Mouse (Mus musculus): ENCODE data around the gene Stap2. TPM values are rescaled to one million over a fixed set of nuclear protein-coding genes. Genes with fewer than 3 reads are reported as not detected.

Gene Stap2
- 16.6 and 17.9 TPM in 2 replicates for polyA plus RNA-seq (2015; fragmentation: Nextera tagmentation; extraction: Ambion mirVana)

DNA sequence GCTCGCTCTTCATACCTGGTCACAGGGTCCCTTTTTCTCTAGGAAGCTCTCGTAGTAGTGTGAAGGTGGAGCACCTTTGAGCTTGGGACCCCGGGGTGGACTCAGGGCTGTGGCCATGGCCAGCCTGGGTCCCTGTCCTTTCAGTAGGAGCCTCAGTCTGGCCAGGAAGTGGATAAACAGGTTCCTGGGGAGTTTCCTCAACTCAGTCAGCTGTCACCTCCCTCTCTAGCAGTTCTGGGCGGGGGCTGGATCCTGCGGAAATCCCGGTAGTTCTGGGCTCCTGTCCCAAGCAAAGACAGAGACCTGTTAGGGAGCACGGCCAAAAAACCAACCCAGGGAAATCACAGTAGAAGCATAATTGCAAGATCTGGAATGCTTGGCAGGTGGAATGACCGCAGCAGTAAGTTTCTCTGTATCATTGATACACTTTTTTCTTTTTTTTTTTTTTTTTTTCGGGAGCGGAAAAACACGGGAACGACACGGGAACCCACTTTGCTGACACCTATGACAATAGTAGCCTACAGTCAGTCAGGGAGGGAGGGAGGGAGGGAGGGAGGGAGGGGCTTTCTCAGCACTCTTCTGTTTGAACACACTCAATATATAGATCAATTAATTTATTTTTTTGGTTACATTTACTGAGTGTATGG is at the start of gene Stap2, which contains the start of gene Mpnd:
Stap2 (minus strand) TSS at position 170 of the 647 bp plus-strand sequence.
Mpnd (plus strand) TSS at position 297 of the 647 bp plus-strand sequence.
- Histone ChIP-seq H3K4me3 (ENCODE audit: low read length) (peak within 1 kb of the TSS; percentile 47), H3K36me3 (ENCODE audit: control insufficient read depth, insufficient read depth) (no peaks in the 10 kb centered on the region), H3K9me3 (replicated peaks; ENCODE audit: control insufficient read depth, low read length) (0 out of 2 replicates have a peak, but pooled peaks cover 3% of the 10 kb centered on the region), H3K4me2 (ENCODE audit: low read depth, low read length) (peak within 1 kb of the TSS; percentile 55), H3K27ac (ENCODE audit: low read length) (peak within 1 kb of the TSS; percentile 61), H3K9ac (ENCODE audit: low read length) (peak within 1 kb of the TSS; percentile 64), H3K27me3 (ENCODE audit: control insufficient read depth, insufficient read depth, low read length) (peaks cover 4% of the 10 kb centered on the region), H3K4me1 (ENCODE audit: control insufficient read depth, insufficient read depth, low read length) (peaks cover 14% of the 10 kb centered on the region)
- no peak for ATAC-seq (replicated peaks; ENCODE audit: extremely low read depth, insufficient read depth, low FRiP score)
- 23% methylated on average over 13 of the region's 13 CpGs for WGBS

GRCm38 (mm10) chr17:56054938-56055337 is 49.6 kb upstream of the Stap2 start:
- Histone ChIP-seq H3K27me3 (ENCODE audit: control insufficient read depth, insufficient read depth, low read length) (no peaks in the 10 kb centered on the region), H3K27ac (ENCODE audit: low read length) (no peak overlapping the region), H3K4me1 (ENCODE audit: control insufficient read depth, insufficient read depth, low read length) (no peaks in the 10 kb centered on the region), H3K9me3 (replicated peaks; ENCODE audit: control insufficient read depth, low read length) (no peaks in the 10 kb centered on the region), H3K9ac (ENCODE audit: low read length) (no peak overlapping the region), H3K36me3 (ENCODE audit: control insufficient read depth, insufficient read depth) (peaks cover 24% of the 10 kb centered on the region), H3K4me2 (ENCODE audit: low read depth, low read length) (no peak overlapping the region), H3K4me3 (ENCODE audit: low read length) (no peak overlapping the region)
- ATAC-seq (replicated peaks; ENCODE audit: extremely low read depth, insufficient read depth, low FRiP score): no peak

- ATAC-seq (replicated peaks; ENCODE audit: extremely low read depth, insufficient read depth, low FRiP score): no peak
- H3K36me3 ChIP-seq (ENCODE audit: control insufficient read depth, insufficient read depth): peaks cover 16% of the 10 kb centered on the region
Observed at GRCm38 (mm10) chr17:56051369-56051768, 46.0 kb upstream of the Stap2 start.

DNA sequence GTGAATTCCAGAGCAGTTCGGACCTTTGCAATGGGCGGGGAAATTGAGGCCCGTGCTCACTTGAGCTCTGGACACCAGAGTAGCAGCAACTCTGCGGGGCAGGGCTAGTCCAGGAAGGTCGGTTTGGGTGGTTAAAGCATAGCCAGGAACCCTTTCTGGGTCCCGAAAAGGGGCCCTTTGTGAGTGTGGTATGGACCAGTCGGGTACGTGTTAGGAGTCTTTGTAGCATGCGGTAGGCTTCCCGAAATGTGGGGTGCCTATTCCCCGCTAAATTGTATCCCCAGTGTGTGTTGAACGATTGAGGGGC is 35.4 kb upstream of the Stap2 start:
- peak overlapping the region; percentile 84 for H3K9ac ChIP-seq (ENCODE audit: low read length)
- 2% methylated on average over 12 of the region's 12 CpGs for WGBS
- no peaks in the 10 kb centered on the region for H3K27me3 ChIP-seq (ENCODE audit: control insufficient read depth, insufficient read depth, low read length)
- ATAC-seq (replicated peaks; ENCODE audit: extremely low read depth, insufficient read depth, low FRiP score): no peak
- H3K36me3 ChIP-seq (ENCODE audit: control insufficient read depth, insufficient read depth): no peaks in the 10 kb centered on the region
- no peak overlapping the region for H3K27ac ChIP-seq (ENCODE audit: low read length)
- H3K4me3 ChIP-seq (ENCODE audit: low read length): peak overlapping the region; percentile 77
- H3K4me1 ChIP-seq (ENCODE audit: control insufficient read depth, insufficient read depth, low read length): peaks cover 11% of the 10 kb centered on the region
- H3K9me3 ChIP-seq (replicated peaks; ENCODE audit: control insufficient read depth, low read length): no peaks in the 10 kb centered on the region
- H3K4me2 ChIP-seq (ENCODE audit: low read depth, low read length): peak overlapping the region; percentile 95

More at GRCm38 (mm10) chr17:56051369-56051768, 46.0 kb upstream of the Stap2 start:
- H3K9ac ChIP-seq (ENCODE audit: low read length): no peak overlapping the region
- H3K4me2 ChIP-seq (ENCODE audit: low read depth, low read length): no peak overlapping the region
- H3K9me3 ChIP-seq (replicated peaks; ENCODE audit: control insufficient read depth, low read length): no peaks in the 10 kb centered on the region
- H3K27me3 ChIP-seq (ENCODE audit: control insufficient read depth, insufficient read depth, low read length): no peaks in the 10 kb centered on the region
- H3K4me3 ChIP-seq (ENCODE audit: low read length): no peak overlapping the region
- WGBS: 82% methylated on average over 5 of the region's 5 CpGs
- no peak overlapping the region for H3K27ac ChIP-seq (ENCODE audit: low read length)
- H3K4me1 ChIP-seq (ENCODE audit: control insufficient read depth, insufficient read depth, low read length): no peaks in the 10 kb centered on the region

DNA sequence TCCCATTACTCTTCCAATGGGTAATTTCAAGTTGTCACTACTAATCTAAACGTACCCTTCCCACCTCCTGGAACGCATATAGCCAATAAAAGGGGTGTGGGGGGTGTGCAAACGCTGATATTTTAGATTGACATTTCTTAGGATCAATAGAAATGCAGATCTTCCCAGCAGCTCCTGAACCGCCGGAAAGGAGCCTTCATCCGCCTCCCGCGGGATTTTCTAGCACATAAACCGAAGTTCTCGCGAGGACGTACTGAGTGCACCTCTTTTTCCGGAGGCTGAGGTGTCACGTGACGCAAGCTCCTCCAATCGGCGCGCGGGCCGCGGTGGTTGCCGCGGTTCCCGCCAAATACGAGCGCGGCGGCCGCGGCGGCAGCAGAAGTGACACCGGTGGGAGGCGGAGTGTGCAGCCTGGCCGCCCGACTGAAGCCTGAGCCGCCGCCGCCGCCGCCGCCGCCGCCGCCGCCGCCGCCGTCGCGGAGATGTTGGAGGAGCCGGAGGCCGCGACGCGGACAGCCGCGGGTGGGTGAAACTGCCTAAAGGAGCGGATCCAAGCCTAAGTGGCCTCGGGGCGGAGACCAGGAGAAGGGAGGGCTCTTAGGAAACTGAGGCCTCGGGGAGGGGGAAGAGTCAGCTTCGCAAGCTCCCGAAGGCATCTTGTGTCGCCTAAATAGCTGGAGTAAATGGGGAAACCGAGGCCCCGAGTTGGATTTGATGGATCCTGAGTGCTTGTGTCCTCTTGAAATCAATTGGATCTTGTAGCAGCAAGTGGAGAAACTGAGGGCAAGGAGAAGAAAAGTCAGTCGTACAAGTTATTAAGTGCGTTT is 34.9 kb upstream of the Stap2 start, which contains the start of gene Chaf1a:
Chaf1a (plus strand) TSS at position 410 of the 827 bp plus-strand sequence.
- WGBS: under 1% methylated on average over 63 of the region's 68 CpGs
- peak; percentile 80 for ATAC-seq (replicated peaks; ENCODE audit: extremely low read depth, insufficient read depth, low FRiP score)

DNA sequence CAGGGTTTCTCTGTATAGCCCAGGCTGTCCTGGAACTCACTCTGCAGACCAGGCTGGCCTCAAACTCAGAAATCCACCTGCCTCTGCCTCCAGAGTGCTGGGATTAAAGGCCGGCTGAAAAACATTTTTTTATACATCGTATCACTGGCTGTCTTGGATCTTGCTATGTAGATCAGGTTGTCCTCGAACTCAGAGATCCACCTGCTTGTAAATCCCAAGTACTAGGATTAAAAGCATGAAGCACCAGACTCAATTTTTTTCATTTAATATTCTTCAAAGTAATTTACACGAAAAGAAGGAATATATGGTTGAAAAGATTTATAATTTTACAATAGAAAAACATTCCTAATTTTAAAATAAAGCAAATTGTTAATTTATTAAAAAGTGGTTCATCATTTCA is 34.0 kb upstream of the Stap2 start:
- Histone ChIP-seq H3K4me1 (ENCODE audit: control insufficient read depth, insufficient read depth, low read length) (peaks cover 25% of the 10 kb centered on the region), H3K4me2 (ENCODE audit: low read depth, low read length) (peak overlapping the region; percentile 95), H3K36me3 (ENCODE audit: control insufficient read depth, insufficient read depth) (no peaks in the 10 kb centered on the region), H3K27ac (ENCODE audit: low read length) (no peak overlapping the region), H3K4me3 (ENCODE audit: low read length) (peak overlapping the region; percentile 77), H3K9ac (ENCODE audit: low read length) (no peak overlapping the region), H3K27me3 (ENCODE audit: control insufficient read depth, insufficient read depth, low read length) (no peaks in the 10 kb centered on the region), H3K9me3 (replicated peaks; ENCODE audit: control insufficient read depth, low read length) (no peaks in the 10 kb centered on the region)
- no peak for ATAC-seq (replicated peaks; ENCODE audit: extremely low read depth, insufficient read depth, low FRiP score)
- WGBS: 69% methylated on average over 4 of the region's 4 CpGs

More for the DNA sequence above, 34.9 kb upstream of the Stap2 start, which contains the start of gene Chaf1a:
- H3K4me1 ChIP-seq (ENCODE audit: control insufficient read depth, insufficient read depth, low read length): peaks cover 17% of the 10 kb centered on the region
- peak within 1 kb of the TSS; percentile 95 for H3K4me2 ChIP-seq (ENCODE audit: low read depth, low read length)
- H3K9me3 ChIP-seq (replicated peaks; ENCODE audit: control insufficient read depth, low read length): no peaks in the 10 kb centered on the region
- peak within 1 kb of the TSS; percentile 73 for H3K27ac ChIP-seq (ENCODE audit: low read length)
- no peaks in the 10 kb centered on the region for H3K36me3 ChIP-seq (ENCODE audit: control insufficient read depth, insufficient read depth)
- peak within 1 kb of the TSS; percentile 77 for H3K4me3 ChIP-seq (ENCODE audit: low read length)
- H3K27me3 ChIP-seq (ENCODE audit: control insufficient read depth, insufficient read depth, low read length): no peaks in the 10 kb centered on the region
- peak within 1 kb of the TSS; percentile 84 for H3K9ac ChIP-seq (ENCODE audit: low read length)

DNA sequence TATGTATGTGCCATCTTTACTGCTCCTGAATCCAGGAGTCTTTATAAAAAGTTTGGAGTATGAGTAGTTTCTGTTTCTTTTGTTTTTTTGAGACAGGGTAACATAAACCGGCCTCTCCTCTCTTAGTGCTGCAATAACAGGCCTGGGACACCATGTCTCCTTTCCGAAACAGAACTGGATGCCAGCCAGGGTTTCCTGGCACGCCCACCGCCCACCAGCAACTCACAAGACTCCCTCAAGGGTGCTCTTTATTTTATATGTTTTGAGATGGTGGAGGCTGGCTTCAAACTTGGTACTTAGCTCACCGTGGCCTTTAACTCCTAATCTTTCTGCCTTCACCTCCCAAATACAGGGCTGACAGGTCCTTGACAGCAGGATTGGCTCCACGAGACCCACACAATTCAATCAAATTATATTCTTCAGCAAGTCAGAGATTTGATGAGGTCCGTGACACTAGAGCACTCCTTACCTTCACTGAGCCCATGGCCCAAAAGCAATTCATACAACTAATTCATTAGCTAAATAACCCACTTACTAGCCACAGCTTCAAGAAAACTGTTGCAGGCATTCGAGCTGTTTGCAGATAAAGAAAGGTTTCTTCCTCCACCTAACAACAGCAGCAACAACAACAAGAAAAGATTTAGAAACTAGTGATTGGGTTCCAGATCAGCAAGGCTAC is 33.3 kb upstream of the Stap2 start:
- Histone ChIP-seq H3K9me3 (replicated peaks; ENCODE audit: control insufficient read depth, low read length) (no peaks in the 10 kb centered on the region), H3K9ac (ENCODE audit: low read length) (0 out of 2 replicates have a peak overlapping the region, but pooled peaks have one; percentile 7), H3K4me3 (ENCODE audit: low read length) (no peak overlapping the region), H3K36me3 (ENCODE audit: control insufficient read depth, insufficient read depth) (no peaks in the 10 kb centered on the region), H3K4me1 (ENCODE audit: control insufficient read depth, insufficient read depth, low read length) (peaks cover 28% of the 10 kb centered on the region), H3K27me3 (ENCODE audit: control insufficient read depth, insufficient read depth, low read length) (no peaks in the 10 kb centered on the region), H3K27ac (ENCODE audit: low read length) (no peak overlapping the region), H3K4me2 (ENCODE audit: low read depth, low read length) (no peak overlapping the region)
- ATAC-seq (replicated peaks; ENCODE audit: extremely low read depth, insufficient read depth, low FRiP score): no peak
- 78% methylated on average over 8 of the region's 8 CpGs for whole genome bisulfite sequencing

DNA sequence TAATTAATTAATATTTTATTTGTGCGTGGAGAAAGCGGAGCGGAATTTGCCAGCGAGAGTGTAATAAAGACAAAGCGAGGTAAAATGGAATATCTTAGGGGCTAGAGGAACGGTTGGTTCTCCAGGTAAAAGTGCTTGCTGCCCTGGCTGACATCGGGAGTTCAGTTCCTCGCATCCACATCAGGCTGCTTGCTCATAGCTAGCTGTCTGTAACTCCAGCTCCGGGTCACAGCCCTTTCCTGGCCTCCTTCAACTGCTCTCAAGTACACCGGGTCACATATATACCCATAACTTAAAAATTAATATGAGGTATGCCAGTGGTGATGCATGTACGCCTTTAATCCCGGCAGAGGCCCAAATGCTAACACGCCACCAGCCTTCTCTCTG is 31.5 kb upstream of the Stap2 start:
- 35% methylated on average over 13 of the region's 13 CpGs for WGBS
- Histone ChIP-seq H3K4me3 (ENCODE audit: low read length) (peak overlapping the region; percentile 42), H3K9me3 (replicated peaks; ENCODE audit: control insufficient read depth, low read length) (no peaks in the 10 kb centered on the region), H3K27me3 (ENCODE audit: control insufficient read depth, insufficient read depth, low read length) (no peaks in the 10 kb centered on the region), H3K36me3 (ENCODE audit: control insufficient read depth, insufficient read depth) (no peaks in the 10 kb centered on the region; the same call in 1 of the 2 replicates), H3K4me1 (ENCODE audit: control insufficient read depth, insufficient read depth, low read length) (peaks cover 37% of the 10 kb centered on the region), H3K4me2 (ENCODE audit: low read depth, low read length) (peak overlapping the region; percentile 62), H3K27ac (ENCODE audit: low read length) (0 out of 2 replicates have a peak overlapping the region, but pooled peaks have one; percentile 17), H3K9ac (ENCODE audit: low read length) (peak overlapping the region; percentile 64)
- ATAC-seq (replicated peaks; ENCODE audit: extremely low read depth, insufficient read depth, low FRiP score): no peak

Data from heart, embryonic 16.5 days (tissue).